Mouse (Mus musculus) heart, postnatal 0 days (tissue): ENCODE results near the gene Syvn1. TPM values are rescaled to one million over a fixed set of nuclear protein-coding genes. Genes with fewer than 3 reads are reported as not detected.
"Not testable (repeated sequence)": the region's sequence is repeated elsewhere in the genome, so short reads cannot be mapped to it uniquely, and the experiment has no call there.

Source experiments
- ATAC-seq: fragments of 200-750 bp; cut with Nextera tagmentation; 2 replicates; pipeline ENCODE4 v1.8.0; 2017; ENCODE audit warnings: low read depth, moderate number of reproducible peaks, moderate library complexity; ENCODE audit not compliant: insufficient read depth
- DNase-seq: peaks from one replicate; pipeline ENCODE4 v3.0.0-alpha.2; 2016; ENCODE audit warnings: low spot score
- H3K27ac ChIP-seq: fragments of 300-500 bp; sonication (generic); 2 replicates; pipeline ENCODE4 v1.5.1; 2014; ENCODE audit warnings: low read depth, mild to moderate bottlenecking
- H3K27me3 ChIP-seq: fragments of 300-500 bp; sonication (generic); 2 replicates; pipeline ENCODE4 v1.6.1; 2014; ENCODE audit warnings: low read length, mixed read lengths; ENCODE audit not compliant: control insufficient read depth, insufficient read depth
- H3K36me3 ChIP-seq: fragments of 300-500 bp; sonication (generic); replicated peaks from 2 replicates; pipeline ENCODE4 v1.6.1; 2014; ENCODE audit warnings: low read length, mixed read lengths; ENCODE audit not compliant: control insufficient read depth, insufficient read depth
- H3K4me1 ChIP-seq: fragments of 300-500 bp; sonication (generic); 2 replicates; pipeline ENCODE4 v1.6.1; 2014; ENCODE audit warnings: antibody characterized with exemption; ENCODE audit not compliant: control insufficient read depth, insufficient read depth
- H3K4me2 ChIP-seq: fragments of 300-500 bp; sonication (generic); 2 replicates; pipeline ENCODE4 v1.6.1; 2014; ENCODE audit warnings: low read depth, mild to moderate bottlenecking, low read length, moderate library complexity
- H3K4me3 ChIP-seq: fragments of 300-500 bp; sonication (generic); 2 replicates; pipeline ENCODE4 v1.5.1; 2014; ENCODE audit warnings: low read depth, low read length
- H3K9ac ChIP-seq: fragments of 300-500 bp; sonication (generic); replicated peaks from 2 replicates; pipeline ENCODE4 v1.6.1; 2014; ENCODE audit warnings: low read depth, low read length, mixed read lengths
- H3K9me3 ChIP-seq: fragments of 300-500 bp; sonication (generic); replicated peaks from 2 replicates; pipeline ENCODE4 v1.6.1; 2016; ENCODE audit warnings: low read length; ENCODE audit not compliant: control insufficient read depth
- CTCF ChIP-seq: IDR thresholded peaks from 2 replicates; pipeline ENCODE4 v1.5.1; 2016; ENCODE audit warnings: antibody characterized with exemption, control low read depth, low read depth
- EP300 ChIP-seq: IDR thresholded peaks from 2 replicates; pipeline ENCODE4 v1.6.1; 2016; ENCODE audit warnings: antibody characterized with exemption, low read depth
- WGBS: fragments of 180-500 bp; shearing (Covaris S2); extraction: QIAGEN DNeasy Blood & Tissue Kit; methylation state at CpG from one replicate; pipeline ENCODE4 v1.1.7; 2014; 5-methylcytosine and 5-hydroxymethylcytosine counted together
- polyA plus RNA-seq: library from polyadenylated mRNA; unstranded; fragments of >200 nt; fragmentation: Nextera tagmentation; extraction: Ambion mirVana; gene quantifications from 2 replicates; pipeline ENCODE4 v1.2.1, GENCODE M21; 2015
- total RNA-seq: library from RNA; depleted of rRNA; stranded (reverse); fragments of >200 nt; gene quantifications from 2 replicates; pipeline ENCODE4 v1.2.3, GENCODE M21; 2014; ENCODE audit warnings: low replicate concordance

Gene Syvn1
- total and polyA plus RNA-seq, 2 experiments from 2014 or later, result 9.2 to 12.0 TPM

- ATAC-seq, result no peak
- DNase-seq, result no peak
- Histone ChIP-seq H3K27ac (no peak overlapping the region), H3K27me3 (no peaks in the 10 kb centered on the region), H3K4me2 (no peak overlapping the region), H3K9ac (no peak overlapping the region), H3K4me3 (no peak overlapping the region), H3K4me1 (no peaks in the 10 kb centered on the region), H3K9me3 (no peaks in the 10 kb centered on the region), H3K36me3 (no peaks in the 10 kb centered on the region)
- TF ChIP-seq EP300 (no peak), CTCF (no peak)
Observed at GRCm38 (mm10) chr19:6040002-6040401, 6.4 kb upstream of the Syvn1 start.

DNA sequence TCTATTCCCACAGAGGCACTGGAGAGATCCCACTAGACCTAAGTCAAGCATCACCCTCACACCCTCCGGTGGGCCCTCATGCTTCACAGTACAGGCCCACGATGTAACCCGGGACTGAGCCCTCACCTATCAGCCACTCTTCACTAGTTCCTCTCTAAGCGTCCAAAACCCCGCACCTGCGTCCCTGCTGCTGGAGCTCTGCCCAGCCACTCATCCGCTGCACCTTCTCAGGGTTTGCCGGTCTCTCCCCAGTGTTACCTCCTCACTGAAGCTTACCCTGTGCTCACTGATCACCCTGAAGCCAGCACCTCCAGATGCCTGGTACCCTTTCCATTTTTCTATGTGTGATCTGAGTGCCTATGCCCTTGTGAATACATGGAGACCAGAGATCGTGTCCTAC lies 4.1 kb upstream of the Syvn1 start:
- Histone ChIP-seq H3K27me3 (no peaks in the 10 kb centered on the region), H3K4me1 (0 out of 2 replicates have a peak, but pooled peaks cover 6% of the 10 kb centered on the region), H3K9ac (no peak overlapping the region), H3K4me3 (no peak overlapping the region), H3K4me2 (no peak overlapping the region), H3K36me3 (no peaks in the 10 kb centered on the region), H3K9me3 (no peaks in the 10 kb centered on the region), H3K27ac (no peak overlapping the region)
- ATAC-seq, result no peak
- no peak for DNase-seq
- WGBS, result 66% methylated on average over 9 of the region's 9 CpGs
- TF ChIP-seq CTCF (no peak), EP300 (no peak)

DNA sequence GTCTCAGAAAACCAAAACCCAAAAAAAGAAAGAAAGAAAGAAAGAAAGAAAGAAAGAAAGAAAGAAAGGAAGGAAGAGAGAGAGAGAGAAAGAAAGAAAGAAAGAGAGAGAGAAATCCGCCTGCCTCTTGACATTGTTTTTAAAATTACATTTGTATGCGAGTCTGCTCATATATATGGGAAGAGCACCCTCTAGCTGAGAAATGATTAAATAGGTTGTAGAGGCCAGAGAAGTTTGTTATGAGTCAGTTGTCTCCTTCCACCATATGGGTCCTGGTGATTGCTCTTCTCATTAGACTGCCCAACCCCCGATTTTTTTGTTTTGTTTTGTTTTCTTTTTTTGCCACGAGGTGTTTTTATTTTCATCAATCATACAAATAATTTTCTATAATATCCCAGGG lies 2.3 kb upstream of the Syvn1 start:
- H3K27ac ChIP-seq, ATAC-seq, H3K9me3 ChIP-seq, H3K9ac ChIP-seq, H3K4me2 ChIP-seq, H3K4me3 ChIP-seq, H3K27me3 ChIP-seq: not testable (repeated sequence)
- TF ChIP-seq CTCF, result peak; percentile 54
- H3K4me1 ChIP-seq, result peaks cover 15% of the 10 kb centered on the region
- DNase-seq, result peak; percentile 53
- H3K36me3 ChIP-seq, result peaks cover 11% of the 10 kb centered on the region
- WGBS, result 42% methylated on average over 4 of the region's 4 CpGs

GRCm38 (mm10) chr19:6045366-6046293 lies 746 bp upstream of the Syvn1 start:
- H3K27ac ChIP-seq, result peak overlapping the region; percentile 97
- peaks cover 15% of the 10 kb centered on the region for H3K4me1 ChIP-seq
- TF ChIP-seq CTCF, result peak; percentile 20; the same call in 1 of the 2 replicates
- no peak for TF ChIP-seq EP300
- peak overlapping the region; percentile 88 for H3K9ac ChIP-seq
- no peaks in the 10 kb centered on the region for H3K27me3 ChIP-seq
- H3K4me3 ChIP-seq, result peak overlapping the region; percentile 73
- ATAC-seq (peak; percentile 26; the same call in 1 of the 2 replicates), DNase-seq (peak; percentile 69)
- H3K9me3 ChIP-seq, result no peaks in the 10 kb centered on the region
- H3K36me3 ChIP-seq, result peaks cover 26% of the 10 kb centered on the region
- WGBS, result 10% methylated on average over 20 of the region's 20 CpGs
- peak overlapping the region; percentile 97 for H3K4me2 ChIP-seq

- TF ChIP-seq EP300, result no peak
- no peak for DNase-seq
- peak; percentile 3; the same call in 1 of the 2 replicates for ATAC-seq
- H3K9ac ChIP-seq, result peak overlapping the region; percentile 88
- under 1% methylated on average over 42 of the region's 44 CpGs for WGBS
- H3K4me3 ChIP-seq, result peak overlapping the region; percentile 73
- H3K27ac ChIP-seq, result peak overlapping the region; percentile 97
- H3K36me3 ChIP-seq, result peaks cover 43% of the 10 kb centered on the region
- H3K4me1 ChIP-seq, result peaks cover 15% of the 10 kb centered on the region
- H3K4me2 ChIP-seq, result peak overlapping the region; percentile 97
- H3K27me3 ChIP-seq, result no peaks in the 10 kb centered on the region
- H3K9me3 ChIP-seq, result no peaks in the 10 kb centered on the region
Observed at GRCm38 (mm10) chr19:6047154-6047898, 950 bp downstream of the Syvn1 start.
